Mouse (Mus musculus) B cell, adult 2 months (primary cell): ENCODE measurements around the gene Ugt1a10.

ENCODE experiments used
- DNase-seq, 2 experiments: peaks; one replicate each; pipeline ENCODE4 v3.0.0; 2022

The Ugt1a10 gene

GRCm38 (mm10) chr1:88257681-88258080, 202.5 kb downstream of the Ugt1a10 start:
- DNase-seq = no peak

DNA sequence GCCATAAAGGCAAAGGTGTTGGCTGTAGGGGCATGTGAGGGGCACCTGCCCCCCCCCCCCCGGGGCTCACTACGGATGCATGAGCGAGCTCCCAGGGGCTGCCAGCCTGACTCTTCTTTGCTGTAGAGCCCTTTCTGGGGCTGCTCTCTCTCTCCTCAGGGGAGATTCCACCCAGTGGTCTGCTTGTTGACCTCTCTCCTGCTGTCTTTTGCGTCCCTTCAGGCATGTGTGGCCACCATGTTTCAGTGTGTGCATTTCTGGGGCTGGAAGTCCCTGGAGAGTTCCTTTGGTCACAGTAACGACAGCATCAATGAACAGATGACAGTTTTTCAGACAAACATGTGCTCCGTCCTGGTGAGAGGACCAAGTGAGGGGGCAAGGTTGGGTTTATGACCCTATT, 203.2 kb downstream of the Ugt1a10 start:
- no peak for DNase-seq

DNA sequence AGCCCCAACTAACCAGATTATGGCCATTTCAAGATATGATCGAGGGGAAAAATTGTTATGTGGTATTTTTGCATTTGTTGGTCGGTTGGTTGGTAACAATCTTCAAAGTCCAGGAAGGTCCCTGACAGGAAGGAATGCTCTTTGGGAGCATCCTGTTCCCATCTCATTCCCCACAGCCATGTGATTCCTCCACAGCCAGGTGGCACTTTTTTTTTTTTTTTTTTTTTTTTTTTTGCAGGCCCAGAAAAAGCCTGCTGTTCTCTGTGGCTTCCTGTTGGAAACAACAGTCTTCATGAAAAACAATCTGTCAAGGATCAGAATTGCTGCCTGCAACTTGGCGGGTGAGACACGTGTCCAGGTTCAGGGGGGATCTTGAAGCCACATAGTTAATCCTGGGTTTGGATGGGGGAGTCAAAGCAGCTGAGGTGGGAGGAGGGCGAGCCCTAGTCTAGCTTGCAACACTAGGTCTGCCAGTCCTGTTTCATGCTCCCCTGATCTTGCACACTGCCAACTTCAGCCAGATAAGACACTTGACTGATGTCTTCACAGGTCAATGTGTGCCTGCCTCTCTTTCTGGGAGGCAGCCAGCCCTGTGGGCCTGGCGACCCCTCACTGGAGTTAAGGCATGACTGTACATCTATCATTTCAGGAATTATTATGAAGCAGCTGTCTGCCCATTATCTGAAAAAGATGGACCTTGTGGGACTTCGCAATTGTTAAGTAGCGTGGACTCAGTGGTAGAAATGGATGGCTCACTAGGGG, 203.9 kb downstream of the Ugt1a10 start:
- DNase-seq = no peak

DNA sequence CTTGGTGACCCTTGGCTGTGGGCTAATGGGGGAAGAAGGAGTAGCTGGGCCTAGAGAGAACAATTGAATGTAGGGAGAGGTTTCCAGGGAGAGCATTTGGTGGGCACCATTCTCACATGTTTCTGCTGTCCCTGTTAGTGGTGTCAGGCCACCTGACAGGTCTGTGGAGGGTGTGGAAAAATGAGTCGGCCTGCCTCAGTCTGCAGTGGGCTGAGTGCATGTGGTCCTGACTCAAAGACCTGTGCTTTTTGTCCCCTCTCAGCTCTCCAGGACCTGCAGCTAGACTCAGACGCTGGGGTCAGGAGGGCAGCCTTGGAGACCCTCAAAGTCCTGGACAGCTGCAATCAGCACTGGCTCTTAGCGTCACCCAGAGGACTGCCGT, 204.4 kb downstream of the Ugt1a10 start:
- no peak for DNase-seq

DNA sequence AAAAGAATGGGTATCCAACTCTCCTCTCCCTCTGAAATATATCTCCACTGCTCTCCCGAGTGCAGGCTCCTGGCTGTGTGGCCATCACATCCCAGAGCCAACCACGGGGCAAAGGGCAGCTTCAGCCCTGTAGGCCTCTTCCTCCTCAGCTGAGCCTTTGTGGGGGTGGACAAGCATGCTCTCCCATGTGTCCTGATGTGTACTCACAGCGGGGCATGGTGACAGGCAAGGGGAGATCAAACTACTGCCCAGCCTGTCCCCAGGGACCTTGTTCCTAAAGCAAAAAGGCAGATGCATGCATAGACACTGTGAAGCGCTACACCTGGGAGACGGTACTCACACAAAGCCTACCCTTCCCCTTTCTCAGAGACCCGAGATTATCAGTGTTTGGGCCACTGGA, 204.9 kb downstream of the Ugt1a10 start:
- no peak for DNase-seq

DNA sequence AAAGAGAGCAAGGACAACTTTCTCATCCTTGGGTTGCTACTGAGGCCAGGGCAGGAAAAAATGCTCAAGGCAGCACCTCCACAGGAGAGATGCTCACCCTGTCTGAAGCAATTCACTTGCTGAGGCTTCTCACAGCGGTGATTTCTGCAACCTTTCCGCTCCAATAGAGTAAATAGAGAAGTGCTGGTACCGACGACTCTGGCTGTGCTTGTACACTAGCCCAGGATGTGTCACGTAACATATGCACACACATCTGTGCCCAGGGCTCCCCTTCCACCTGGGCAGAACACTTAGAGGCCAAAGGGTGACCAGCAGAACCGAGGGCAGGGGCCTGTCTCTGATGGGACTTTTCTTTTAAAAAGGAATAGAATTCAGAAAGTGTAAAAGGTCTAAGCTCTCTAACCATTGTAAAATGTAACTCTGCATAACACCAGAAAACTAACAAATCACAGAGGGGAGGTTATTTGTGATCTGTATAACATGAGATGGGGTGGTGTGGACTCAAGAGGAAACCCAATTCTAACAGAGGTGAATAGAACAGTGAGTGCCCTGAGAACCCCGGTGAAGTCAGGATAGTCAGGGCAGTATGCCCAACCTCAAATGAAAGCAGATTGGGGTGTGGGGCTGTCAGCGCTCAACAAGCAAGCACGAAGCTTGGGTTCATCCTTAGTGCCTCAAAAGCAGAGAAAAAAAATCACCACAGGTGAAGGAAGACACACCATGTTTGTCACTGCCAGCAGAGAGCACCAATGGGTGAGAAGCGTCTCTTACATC, 205.6 kb downstream of the Ugt1a10 start:
- DNase-seq = no peak

GRCm38 (mm10) chr1:88261706-88262105, 206.5 kb downstream of the Ugt1a10 start:
- no peak for DNase-seq

DNA sequence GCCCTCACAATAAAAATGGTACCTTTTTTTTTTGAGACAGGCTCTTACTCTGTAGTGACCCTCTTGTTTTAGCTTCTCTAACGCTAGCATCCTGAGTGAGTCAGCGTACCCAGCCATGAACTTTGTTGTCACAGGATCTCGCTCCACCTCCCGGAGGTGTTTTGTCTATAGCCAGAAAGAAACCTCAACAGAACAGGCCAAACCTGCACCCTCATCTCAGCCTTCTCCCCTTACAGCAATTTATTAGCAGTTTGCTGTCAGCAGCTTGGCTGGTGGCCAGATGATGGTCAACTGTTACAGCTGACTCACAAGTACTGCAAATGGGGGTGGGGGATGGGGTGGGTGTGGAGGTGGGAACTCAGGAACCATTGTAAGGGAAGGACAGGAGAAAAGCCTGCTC, 207.1 kb downstream of the Ugt1a10 start:
- DNase-seq = no peak

DNA sequence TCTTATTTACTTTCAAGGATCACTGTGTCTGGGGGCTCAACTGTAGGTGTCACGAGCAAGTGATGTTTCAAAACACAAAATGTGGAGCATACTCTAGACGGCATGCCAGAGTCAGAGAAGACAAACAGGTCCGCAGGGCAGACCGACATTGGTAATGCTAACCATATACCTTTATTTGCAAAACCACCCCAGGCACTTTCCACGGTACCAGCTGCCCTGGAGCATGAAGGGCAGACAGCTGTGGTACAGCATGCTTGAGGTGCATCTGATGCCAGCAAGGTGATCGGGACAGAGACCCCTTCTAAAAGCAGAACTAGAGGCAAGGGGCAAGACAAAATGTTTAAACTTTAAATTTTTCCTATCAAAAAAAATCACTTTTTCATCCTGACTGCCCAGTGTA, 207.8 kb downstream of the Ugt1a10 start:
- DNase-seq = no peak

- DNase-seq = no peak
These were observed 208.6 kb downstream of the Ugt1a10 start for GRCm38 (mm10) chr1:88263778-88264177.

- DNase-seq = no peak
These were observed 209.2 kb downstream of the Ugt1a10 start for GRCm38 (mm10) chr1:88264237-88264868.

- no peak for DNase-seq
These were observed 209.7 kb downstream of the Ugt1a10 start for GRCm38 (mm10) chr1:88264869-88265240.

- no peak for DNase-seq
These were observed 210.9 kb downstream of the Ugt1a10 start for GRCm38 (mm10) chr1:88266123-88266522.

- no peak for DNase-seq
These were observed 212.3 kb downstream of the Ugt1a10 start for GRCm38 (mm10) chr1:88267489-88267888.

DNA sequence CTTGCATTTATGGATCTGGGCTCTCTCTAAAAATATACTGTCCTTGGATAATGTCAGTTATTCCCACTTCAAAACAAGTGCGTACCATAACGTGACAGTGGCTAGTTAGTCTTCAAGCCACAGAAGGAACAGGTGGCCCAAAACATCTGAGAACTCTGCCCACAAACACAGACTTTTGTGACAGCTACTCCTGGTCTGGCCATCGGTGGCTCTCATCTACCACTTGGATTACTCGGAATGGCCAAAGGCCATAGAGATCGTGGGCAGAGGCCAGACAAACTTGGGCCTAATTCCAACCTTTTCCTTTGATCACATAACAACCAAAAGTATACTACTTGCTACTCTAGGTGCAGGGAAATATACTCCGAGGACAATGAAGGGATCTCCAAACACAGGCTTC, 212.9 kb downstream of the Ugt1a10 start:
- no peak for DNase-seq
